Mouse (Mus musculus) kidney, embryonic 15.5 days (tissue): ENCODE results near the gene Gm3005. TPM values are rescaled to one million over a fixed set of nuclear protein-coding genes. Genes with fewer than 3 reads are reported as not detected.
"Not testable (repeated sequence)": the region's sequence is repeated elsewhere in the genome, so short reads cannot be mapped to it uniquely, and the experiment has no call there.

Experiments
- ATAC-seq: fragments of 200-750 bp; cut with Nextera tagmentation; replicated peaks from 2 replicates; pipeline ENCODE4 v1.8.0; 2017; ENCODE audit warnings: moderate TSS enrichment; ENCODE audit not compliant: low FRiP score
- H3K27ac ChIP-seq: fragments of 300-500 bp; sonication (generic); 2 replicates; pipeline ENCODE4 v1.5.1; 2015; ENCODE audit warnings: mild to moderate bottlenecking, inconsistent platforms
- H3K27me3 ChIP-seq: fragments of 300-500 bp; sonication (generic); 2 replicates; pipeline ENCODE4 v1.6.1; 2015; ENCODE audit warnings: inconsistent platforms
- H3K36me3 ChIP-seq: fragments of 300-500 bp; sonication (generic); 2 replicates; pipeline ENCODE4 v1.6.1; 2015; ENCODE audit warnings: inconsistent platforms
- H3K4me1 ChIP-seq: fragments of 300-500 bp; sonication (generic); 2 replicates; pipeline ENCODE4 v1.6.1; 2015; ENCODE audit warnings: inconsistent platforms
- H3K4me2 ChIP-seq: fragments of 300-500 bp; sonication (generic); 2 replicates; pipeline ENCODE4 v1.6.1; 2015; ENCODE audit warnings: moderate library complexity, mild to moderate bottlenecking, inconsistent platforms
- H3K4me3 ChIP-seq: fragments of 300-500 bp; sonication (generic); replicated peaks from 2 replicates; pipeline ENCODE4 v1.5.1; 2015; ENCODE audit warnings: mild to moderate bottlenecking, inconsistent platforms
- H3K9ac ChIP-seq: fragments of 300-500 bp; sonication (generic); 2 replicates; pipeline ENCODE4 v1.6.1; 2015; ENCODE audit warnings: mild to moderate bottlenecking, inconsistent platforms
- H3K9me3 ChIP-seq: fragments of 300-500 bp; sonication (generic); replicated peaks from 2 replicates; pipeline ENCODE4 v1.6.1; 2016; ENCODE audit warnings: inconsistent platforms
- WGBS: fragments of 180-500 bp; shearing (Covaris S2); methylation state at CpG from one replicate; pipeline ENCODE4 v1.1.7; 2015; ENCODE audit warnings: mixed read lengths; 5-methylcytosine and 5-hydroxymethylcytosine counted together
- polyA plus RNA-seq: library from polyadenylated mRNA; unstranded; fragments of >200 nt; fragmentation: Nextera tagmentation; extraction: Ambion mirVana; gene quantifications from 2 replicates; pipeline ENCODE4 v1.2.1, GENCODE M21; 2015

Gm3005 gene
- 0.41 and 1.3 TPM in 2 replicates for polyA plus RNA-seq

DNA sequence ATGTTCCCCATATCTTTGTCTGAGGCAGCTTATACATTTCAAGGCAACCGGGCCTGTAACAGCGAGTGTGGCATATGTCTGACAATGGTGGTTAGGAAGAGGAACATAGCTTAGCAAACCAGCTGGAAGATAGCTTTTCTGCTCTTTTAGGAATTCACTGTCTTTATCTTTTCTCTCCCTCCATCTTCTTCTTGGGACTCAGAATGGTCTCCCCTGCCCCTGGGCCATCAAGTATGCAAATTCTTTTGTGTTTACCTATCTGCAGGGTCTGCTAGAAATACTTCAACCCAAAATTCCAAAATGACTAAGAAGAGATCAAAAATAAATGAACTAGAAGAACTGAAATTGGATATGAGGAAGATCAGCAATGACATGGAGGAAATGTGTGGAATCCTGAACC is at the start of gene Gm3005:
Gm3005 (plus strand) TSS at position 301 of the 400 bp plus-strand sequence.
- not testable (repeated sequence) for H3K36me3 ChIP-seq, H3K4me3 ChIP-seq, H3K9me3 ChIP-seq, H3K4me1 ChIP-seq, H3K27ac ChIP-seq, H3K9ac ChIP-seq, H3K4me2 ChIP-seq, H3K27me3 ChIP-seq, ATAC-seq
- no CpG with 5 or more reads among the region's 2 CpGs for WGBS

DNA sequence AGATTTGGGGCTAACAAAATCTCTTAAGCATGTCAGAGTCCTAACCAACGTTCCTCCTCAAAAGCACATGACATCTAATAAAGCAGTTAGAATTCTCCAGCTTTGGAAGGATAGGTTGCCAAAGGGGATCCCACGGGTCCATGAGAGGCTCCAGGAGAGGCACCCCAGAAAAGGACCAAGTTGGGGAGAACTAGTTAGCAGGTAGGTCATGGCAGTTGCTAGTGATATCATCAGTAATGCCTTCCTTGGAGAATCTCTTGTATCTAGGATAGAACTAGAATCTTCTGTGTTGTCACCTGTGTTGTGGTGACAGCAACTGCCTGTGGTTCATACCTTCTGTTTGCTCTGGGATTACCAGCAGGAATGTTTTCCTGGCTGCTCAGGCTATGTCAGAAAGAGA is 33.1 kb upstream of the Gm3005 start, which contains the start of gene Gm10413:
Gm10413 (plus strand) TSS at position 301 of the 400 bp plus-strand sequence.
- H3K4me3 ChIP-seq, H3K4me1 ChIP-seq, ATAC-seq, H3K36me3 ChIP-seq, H3K27me3 ChIP-seq, H3K9me3 ChIP-seq, H3K9ac ChIP-seq, H3K27ac ChIP-seq, H3K4me2 ChIP-seq: not testable (repeated sequence)
- no CpG with 5 or more reads among the region's 2 CpGs for WGBS

GRCm38 (mm10) chr14:3412314-3412713 is 15.6 kb upstream of the Gm3005 start, which contains the start of gene Gm10409:
TSS of gene Gm10409 (plus strand) at chr14:3412614.
- ATAC-seq, H3K27ac ChIP-seq, H3K9me3 ChIP-seq, H3K27me3 ChIP-seq, H3K9ac ChIP-seq, H3K4me1 ChIP-seq, H3K4me3 ChIP-seq, H3K4me2 ChIP-seq, H3K36me3 ChIP-seq: not testable (repeated sequence)
- WGBS, result no CpG with 5 or more reads among the region's 32 CpGs

GRCm38 (mm10) chr14:3449079-3449478 is 21.2 kb downstream of the Gm3005 start, which contains the start of gene Gm10408:
TSS of gene Gm10408 (plus strand) at chr14:3449379.
- H3K4me3 ChIP-seq, H3K27me3 ChIP-seq, ATAC-seq, H3K4me2 ChIP-seq, H3K9me3 ChIP-seq, H3K36me3 ChIP-seq, H3K4me1 ChIP-seq, H3K9ac ChIP-seq, H3K27ac ChIP-seq: not testable (repeated sequence)
- no CpG with 5 or more reads among the region's 3 CpGs for WGBS

DNA sequence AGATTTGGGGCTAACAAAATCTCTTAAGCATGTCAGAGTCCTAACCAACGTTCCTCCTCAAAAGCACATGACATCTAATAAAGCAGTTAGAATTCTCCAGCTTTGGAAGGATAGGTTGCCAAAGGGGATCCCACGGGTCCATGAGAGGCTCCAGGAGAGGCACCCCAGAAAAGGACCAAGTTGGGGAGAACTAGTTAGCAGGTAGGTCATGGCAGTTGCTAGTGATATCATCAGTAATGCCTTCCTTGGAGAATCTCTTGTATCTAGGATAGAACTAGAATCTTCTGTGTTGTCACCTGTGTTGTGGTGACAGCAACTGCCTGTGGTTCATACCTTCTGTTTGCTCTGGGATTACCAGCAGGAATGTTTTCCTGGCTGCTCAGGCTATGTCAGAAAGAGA is 206.3 kb downstream of the Gm3005 start, which contains the start of gene Gm3012:
Gm3012 (plus strand) TSS at position 301 of the 400 bp plus-strand sequence.
- not testable (repeated sequence) for H3K4me1 ChIP-seq, H3K4me2 ChIP-seq, H3K36me3 ChIP-seq, H3K9me3 ChIP-seq, H3K9ac ChIP-seq, ATAC-seq, H3K4me3 ChIP-seq, H3K27ac ChIP-seq, H3K27me3 ChIP-seq
- no CpG with 5 or more reads among the region's 2 CpGs for WGBS

Other genes with a start within 250 kb of the Gm3005 start
- gene Gm5795, start 239.8 kb upstream of the Gm3005 start, polyA plus RNA-seq, result not detected in 2 replicates
- gene D830030K20Rik, start 219.6 kb upstream of the Gm3005 start, polyA plus RNA-seq, result 4.8 and 5.5 TPM in 2 replicates
- not detected in 2 replicates for gene Gm2956, start 95.5 kb upstream of the Gm3005 start, polyA plus RNA-seq
- not detected in 2 replicates for gene Gm10413, start 33.0 kb upstream of the Gm3005 start, polyA plus RNA-seq
- 0.63 and 0.66 TPM in 2 replicates for gene Gm10409, start 15.5 kb upstream of the Gm3005 start, polyA plus RNA-seq
- gene Gm10408, start 21.3 kb downstream of the Gm3005 start, polyA plus RNA-seq, result not detected in 2 replicates
- not detected in 2 replicates for gene Gm3012, start 206.4 kb downstream of the Gm3005 start, polyA plus RNA-seq
- gene Gm3020, start 223.9 kb downstream of the Gm3005 start, polyA plus RNA-seq, result 0.63 and 0.66 TPM in 2 replicates